Comparison of ENCODE assay signal across 20 mouse cellular contexts in genomic region chr3:121713816-121714215, GRCm38 (mm10). TPM values are rescaled to one million over a fixed set of nuclear protein-coding genes. Genes with fewer than 3 reads are reported as not detected.
DNase-seq lines count a peak whose midpoint lies in the region; ATAC-seq lines count a peak whose summit lies in the region.
"Had no signal": no experiment of that assay in that cellular context is flagged by ENCODE, and none has a peak within 500 bp of the region (broad histone marks: within the 10 kb centered on the region; RNA-seq: fewer than 3 reads in every experiment).

No protein-coding gene starts in this region.

- ATAC-seq in heart, embryonic 11.5 days (replicated peaks; ENCODE audit: insufficient number of reproducible peaks, low FRiP score, low TSS enrichment), result no peak
- no peak for ATAC-seq in heart, embryonic 16.5 days (replicated peaks; ENCODE audit: extremely low read depth, insufficient read depth, low FRiP score)
- ATAC-seq: forebrain, embryonic 13.5 days had no signal

- H3K9ac ChIP-seq in heart, embryonic 11.5 days (ENCODE audit: low read depth, low read length), result no peak overlapping the region
- no peak overlapping the region; the same call in 1 of the 2 replicates for H3K9ac ChIP-seq in heart, embryonic 16.5 days (ENCODE audit: low read length)
- H3K9ac ChIP-seq: forebrain, embryonic 13.5 days; hindbrain, embryonic 12.5 days; lung, embryonic 14.5 days had no signal

- no peak overlapping the region for H3K4me3 ChIP-seq in heart, embryonic 11.5 days (ENCODE audit: low read depth, low read length)
- H3K4me3 ChIP-seq in heart, embryonic 16.5 days (ENCODE audit: low read length), result no peak overlapping the region
- H3K4me3 ChIP-seq: forebrain, embryonic 13.5 days; hindbrain, embryonic 12.5 days had no signal

- H3K4me1 ChIP-seq in heart, embryonic 11.5 days (ENCODE audit: control insufficient read depth, insufficient read depth, low read length), result peaks cover 20% of the 10 kb centered on the region
- H3K4me1 ChIP-seq in heart, embryonic 16.5 days (ENCODE audit: control insufficient read depth, insufficient read depth, low read length), result peaks cover 18% of the 10 kb centered on the region
- H3K4me1 ChIP-seq: hindbrain, embryonic 12.5 days had no signal

- WGBS in heart, embryonic 11.5 days (ENCODE audit: insufficient replicate concordance), result 73% methylated on average over 8 of the region's 8 CpGs
- 46% methylated on average over 8 of the region's 8 CpGs for WGBS in heart, embryonic 16.5 days

- no peaks in the 10 kb centered on the region for H3K9me3 ChIP-seq in heart, embryonic 11.5 days (replicated peaks; ENCODE audit: control insufficient read depth, low read length)
- H3K9me3 ChIP-seq in heart, embryonic 16.5 days (replicated peaks; ENCODE audit: control insufficient read depth, low read length), result no peaks in the 10 kb centered on the region
- H3K9me3 ChIP-seq: forebrain, embryonic 13.5 days; G1E; hindbrain, embryonic 12.5 days had no signal

- peak overlapping the region; percentile 49; the same call in 1 of the 2 replicates for H3K4me2 ChIP-seq in heart, embryonic 11.5 days
- peak overlapping the region; percentile 28 for H3K4me2 ChIP-seq in heart, embryonic 16.5 days (ENCODE audit: low read depth, low read length)
- H3K4me2 ChIP-seq: forebrain, embryonic 13.5 days; hindbrain, embryonic 12.5 days had no signal

- DNase-seq in heart, adult 8-10 months (ENCODE audit: low spot score), result no peak
- DNase-seq in Muller cell, postnatal 12 days (ENCODE audit: inconsistent ontology term), result peak; percentile 80
- DNase-seq in kidney, postnatal 14 days, result peak; percentile 41
- DNase-seq in adrenal gland, postnatal 25 days, result no peak
- no peak for DNase-seq in cerebellum, adult 11 months
- DNase-seq: cerebellum, adult 9-10 months; gastrocnemius, postnatal 14 days; liver; midbrain, embryonic 14.5 days had no signal

- no peak overlapping the region for H3K27ac ChIP-seq in heart, embryonic 11.5 days (ENCODE audit: low read depth, low read length)
- H3K27ac ChIP-seq in heart, embryonic 16.5 days (ENCODE audit: low read length), result no peak overlapping the region
- H3K27ac ChIP-seq: forebrain, embryonic 13.5 days; hindbrain, embryonic 12.5 days had no signal

- H3K27me3 ChIP-seq in heart, embryonic 11.5 days (ENCODE audit: control insufficient read depth, insufficient read depth, low read length), result no peaks in the 10 kb centered on the region
- H3K27me3 ChIP-seq in heart, embryonic 16.5 days (ENCODE audit: control insufficient read depth, insufficient read depth, low read length), result no peaks in the 10 kb centered on the region
- H3K27me3 ChIP-seq: forebrain, embryonic 13.5 days had no signal

- H3K36me3 ChIP-seq in heart, embryonic 11.5 days (ENCODE audit: control insufficient read depth, insufficient read depth, low read length), result no peaks in the 10 kb centered on the region
- H3K36me3 ChIP-seq in heart, embryonic 16.5 days (ENCODE audit: control insufficient read depth, insufficient read depth), result no peaks in the 10 kb centered on the region
- H3K36me3 ChIP-seq: G1E; hindbrain, embryonic 12.5 days had no signal

RNA-seq across cellular contexts. Expression of gene F3, which starts 9.5 kb away (rescaled TPM):
- 7.8 and 9.7 TPM in 2 replicates for polyA plus RNA-seq in heart, embryonic 11.5 days (2014; fragmentation: Nextera tagmentation; extraction: Ambion mirVana)
- total RNA-seq in heart, adult 8-10 months (2022), result 10 to 100 TPM; 21.5 to 33.6 (median 24.0) TPM
- 8.9 and 10.4 TPM in 2 replicates for polyA plus RNA-seq in heart, embryonic 16.5 days (2015; fragmentation: Nextera tagmentation; extraction: Ambion mirVana)
- total RNA-seq in adrenal gland, postnatal 25 days (2021), result 9.1 and 10.0 TPM in 2 replicates
- total RNA-seq: G1E had no signal
- polyA plus RNA-seq: G1E had no signal

RNA-seq across cellular contexts. Expression of gene 4930432M17Rik, which starts 43.3 kb away (rescaled TPM):
- polyA plus RNA-seq in heart, embryonic 11.5 days (2014; fragmentation: Nextera tagmentation; extraction: Ambion mirVana), result not detected in 2 replicates
- total RNA-seq in heart, adult 8-10 months (2022), result not detected
- not detected in 2 replicates for polyA plus RNA-seq in heart, embryonic 16.5 days (2015; fragmentation: Nextera tagmentation; extraction: Ambion mirVana)
- not detected in 2 replicates for total RNA-seq in adrenal gland, postnatal 25 days (2021)
- total RNA-seq: gastrocnemius, postnatal 14 days; left cerebral cortex, postnatal 10 days had no signal
- polyA plus RNA-seq: C2C12; embryonic facial prominence, embryonic 14.5 days; forebrain, embryonic 13.5 days; G1E; hindbrain, embryonic 12.5 days; lung, embryonic 14.5 days; midbrain, embryonic 14.5 days; neural tube, embryonic 11.5 days; spleen, adult 2 months had no signal

Comparison
In these comparisons a context has a peak if more than half of its experiments do, and no peak if none do; other contexts are left out.
1. DNase-seq: peak in Muller cell, postnatal 12 days (single experiment) and kidney, postnatal 14 days (single experiment); none in heart, adult 8-10 months (single experiment), adrenal gland, postnatal 25 days (single experiment) and cerebellum, adult 11 months (single experiment).